Mouse (Mus musculus): ENCODE measurements around the gene Phb.

DNA sequence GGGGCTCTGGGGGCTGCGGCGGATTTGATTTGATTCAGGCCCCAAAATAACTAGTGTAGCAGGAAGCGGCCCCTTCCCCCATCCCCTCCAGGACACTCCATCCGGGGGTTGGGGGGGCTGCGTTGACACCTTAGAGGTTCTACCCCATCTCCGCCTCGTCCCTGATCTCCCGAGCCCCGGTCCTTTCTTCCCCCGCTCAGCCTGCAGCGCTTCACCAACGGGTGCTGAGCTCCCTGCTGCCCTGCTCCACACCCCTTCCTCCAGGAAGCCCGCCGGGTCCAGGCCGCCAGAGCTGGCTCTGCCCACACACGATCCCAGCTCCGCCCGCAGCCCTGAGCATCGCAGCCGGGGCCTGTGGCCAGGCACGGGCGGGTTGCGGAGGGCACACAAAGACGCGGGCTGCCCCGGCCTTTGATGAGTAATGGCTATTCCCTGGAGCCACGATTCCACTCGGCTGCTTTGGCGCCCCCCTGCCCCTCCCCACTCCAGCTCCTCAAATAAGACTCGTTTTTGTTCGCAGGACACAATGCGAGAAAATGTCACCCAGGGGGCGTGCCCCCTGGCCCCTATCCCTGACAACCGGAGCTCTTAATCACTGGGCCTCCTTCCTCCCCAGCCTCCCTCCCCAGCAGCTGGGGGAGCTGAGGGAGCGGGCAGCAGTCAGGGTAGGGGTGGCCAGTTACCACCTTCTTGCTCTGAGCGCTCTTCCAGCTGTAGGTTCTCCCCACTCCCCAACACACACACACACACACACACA, 21.2 kb upstream of the Phb start:
- no peak for TF ChIP-seq POLR2A (IDR thresholded peaks at IDR 0.05; ENCODE audit: borderline replicate concordance, insufficient read depth, low read length)
- TF ChIP-seq CTCF (IDR thresholded peaks at IDR 0.05; ENCODE audit: borderline replicate concordance, insufficient read depth, low read depth, low read length), result no peak
